Mouse (Mus musculus): ENCODE measurements around the gene Psmb8. TPM values are rescaled to one million over a fixed set of nuclear protein-coding genes. Genes with fewer than 3 reads are reported as not detected.

The Psmb8 gene
- total and polyA plus RNA-seq, 3 experiments, result 133 to 144 TPM; not detected in 1

DNA sequence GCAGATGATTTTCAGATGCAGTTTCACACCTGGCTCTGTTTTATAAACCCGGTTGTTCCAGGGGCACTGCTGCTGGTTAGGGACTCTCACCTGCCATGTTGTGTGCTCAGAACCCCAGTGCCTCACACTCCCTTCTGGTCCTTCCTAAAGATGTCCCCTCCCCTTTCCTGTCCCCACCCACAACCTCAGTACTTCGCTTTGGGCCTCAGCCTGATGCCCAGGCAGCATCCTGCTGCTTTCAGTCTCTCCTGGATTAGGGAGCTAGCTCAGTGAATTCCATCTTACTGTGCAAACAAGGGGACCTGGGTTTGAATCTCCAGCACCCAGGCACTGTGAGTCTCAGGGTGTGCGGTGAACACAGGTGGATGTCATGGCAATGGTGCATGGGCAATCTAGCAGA lies 9.9 kb downstream of the Psmb8 start:
- H3K4me1 ChIP-seq (ENCODE audit: control insufficient read depth in 1 of 2, insufficient read depth in 2 of 2, low read length in 2 of 2), result peaks cover 14 to 43% of the 10 kb centered on the region in 2 experiments
- peak; percentile 42 for DNase-seq (ENCODE audit: low read depth, low spot score)
- no peak overlapping the region for H3K4me3 ChIP-seq (ENCODE audit: control insufficient read depth in 1 of 2, insufficient read depth in 1 of 2, low read depth in 2 of 2, low read length in 2 of 2)

DNA sequence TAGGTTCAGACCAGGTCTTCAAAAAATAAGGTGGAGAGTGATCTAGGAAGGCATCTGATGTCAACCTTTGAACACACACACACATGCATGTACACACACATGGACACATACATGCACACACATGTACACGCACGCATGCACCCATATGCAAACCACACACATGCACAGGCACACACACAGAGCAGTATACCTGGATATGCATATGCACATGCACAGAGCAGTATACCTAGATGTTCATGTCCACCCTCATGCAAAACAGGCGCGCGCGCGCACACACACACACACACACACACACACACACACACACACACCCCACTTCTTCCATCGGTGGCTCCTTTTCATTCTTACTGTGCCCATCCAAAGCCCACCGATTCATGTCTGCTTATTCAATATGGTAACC lies 10.3 kb downstream of the Psmb8 start:
- H3K27ac ChIP-seq (ENCODE audit: control insufficient read depth, low read depth, low read length), result no peak overlapping the region
- H3K4me3 ChIP-seq (ENCODE audit: control insufficient read depth in 1 of 2, insufficient read depth in 1 of 2, low read depth in 2 of 2, low read length in 2 of 2), result no peak overlapping the region
- H3K36me3 ChIP-seq (ENCODE audit: control insufficient read depth in 1 of 2, insufficient read depth in 2 of 2, low read length in 2 of 2), result peaks cover 2 to 28% of the 10 kb centered on the region in 2 experiments; a peak in 3 of 4 replicates
- no peak overlapping the region for H3K9ac ChIP-seq (ENCODE audit: control insufficient read depth, low read depth, low read length, poor library complexity, severe bottlenecking)
- no peak for TF ChIP-seq POLR2A (IDR thresholded peaks at IDR 0.05; ENCODE audit: control insufficient read depth in 1 of 2, insufficient read depth in 1 of 2, low read depth in 1 of 2, low read length in 2 of 2, poor library complexity in 1 of 2)
- no peak for TF ChIP-seq RAD21 (IDR thresholded peaks at IDR 0.05; ENCODE audit: low read depth, low read length)
- TF ChIP-seq MAZ (IDR thresholded peaks at IDR 0.05; ENCODE audit: low read depth, low read length), result no peak
- no peak for TF ChIP-seq ETS1 (IDR thresholded peaks at IDR 0.05; ENCODE audit: low read depth, low read length)
- TF ChIP-seq CHD2 (IDR thresholded peaks at IDR 0.05; ENCODE audit: low read length), result no peak
- no peak for TF ChIP-seq KAT2A (conservative IDR thresholded peaks at IDR 0.05; ENCODE audit: low read depth, low read length)
- no peak for TF ChIP-seq USF1 (IDR thresholded peaks at IDR 0.05; ENCODE audit: low read depth, low read length)
- TF ChIP-seq MXI1 (IDR thresholded peaks at IDR 0.05; ENCODE audit: low read depth, low read length), result no peak
- TF ChIP-seq HCFC1 (IDR thresholded peaks at IDR 0.05; ENCODE audit: low read depth, low read length), result no peak
- no peak for TF ChIP-seq ZNF384 (IDR thresholded peaks at IDR 0.05; ENCODE audit: low read depth, low read length)
- TF ChIP-seq UBTF (IDR thresholded peaks at IDR 0.05; ENCODE audit: borderline replicate concordance, insufficient read depth, low read depth, low read length), result no peak
- no peaks in the 10 kb centered on the region for H3K9me3 ChIP-seq (replicated peaks; ENCODE audit: insufficient read depth, low read length)
- no peaks in the 10 kb centered on the region for H3K27me3 ChIP-seq (ENCODE audit: control insufficient read depth in 1 of 2, insufficient read depth in 2 of 2, low read length in 2 of 2)
- DNase-seq (ENCODE audit: low read depth, low spot score), result no peak
- peaks cover 13% of the 10 kb centered on the region for H3K79me2 ChIP-seq (ENCODE audit: control insufficient read depth, insufficient read depth, low read length, poor library complexity)
- H3K4me1 ChIP-seq (ENCODE audit: control insufficient read depth in 1 of 2, insufficient read depth in 2 of 2, low read length in 2 of 2), result peaks cover 15 to 43% of the 10 kb centered on the region in 2 experiments

More for the DNA sequence above, 9.9 kb downstream of the Psmb8 start:
- H3K9me3 ChIP-seq (replicated peaks; ENCODE audit: insufficient read depth, low read length), result no peaks in the 10 kb centered on the region
- H3K36me3 ChIP-seq (ENCODE audit: control insufficient read depth in 1 of 2, insufficient read depth in 2 of 2, low read length in 2 of 2), result peaks cover under 1 to 28% of the 10 kb centered on the region in 2 experiments; a peak in 3 of 4 replicates
- no peak overlapping the region for H3K9ac ChIP-seq (ENCODE audit: control insufficient read depth, low read depth, low read length, poor library complexity, severe bottlenecking)
- no peak overlapping the region for H3K27ac ChIP-seq (ENCODE audit: control insufficient read depth, low read depth, low read length)
- peaks cover 13% of the 10 kb centered on the region for H3K79me2 ChIP-seq (ENCODE audit: control insufficient read depth, insufficient read depth, low read length, poor library complexity)
- TF ChIP-seq GABPA (IDR thresholded peaks at IDR 0.05; ENCODE audit: low read depth, low read length) (no peak), ZC3H11A (IDR thresholded peaks at IDR 0.05; ENCODE audit: low read depth, low read length) (no peak), HCFC1 (IDR thresholded peaks at IDR 0.05; ENCODE audit: low read depth, low read length) (no peak), MAZ (IDR thresholded peaks at IDR 0.05; ENCODE audit: low read depth, low read length) (no peak), POLR2A (IDR thresholded peaks at IDR 0.05; ENCODE audit: control insufficient read depth in 1 of 2, insufficient read depth in 1 of 2, low read depth in 1 of 2, low read length in 2 of 2, poor library complexity in 1 of 2) (0 out of 4 replicates have a peak, but pooled peaks of 1 of the 2 experiments have one; percentile 33)
- no peaks in the 10 kb centered on the region for H3K27me3 ChIP-seq (ENCODE audit: control insufficient read depth in 1 of 2, insufficient read depth in 2 of 2, low read length in 2 of 2)

DNA sequence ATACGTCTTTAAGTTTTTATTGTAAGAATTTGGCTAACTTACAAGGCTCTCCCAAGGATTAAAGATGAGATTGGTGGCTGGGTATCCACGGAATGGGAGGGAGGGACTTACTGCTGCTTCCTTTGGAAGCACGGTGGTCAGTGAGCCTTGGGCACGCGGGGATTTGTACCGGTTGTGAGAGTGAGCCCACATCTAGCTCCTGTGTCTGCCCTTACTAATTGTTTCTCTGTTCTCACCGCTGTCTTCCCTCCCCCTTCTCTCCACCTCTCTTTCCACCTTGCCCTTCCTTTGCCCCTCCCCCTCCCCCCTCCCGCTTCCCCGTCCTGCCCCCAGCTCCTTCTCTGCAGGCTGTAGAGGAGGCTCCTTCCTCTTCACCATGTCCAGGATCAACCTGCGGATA lies 10.9 kb downstream of the Psmb8 start:
- Histone ChIP-seq H3K9ac (ENCODE audit: control insufficient read depth, low read depth, low read length, poor library complexity, severe bottlenecking) (no peak overlapping the region), H3K4me1 (ENCODE audit: control insufficient read depth in 1 of 2, insufficient read depth in 2 of 2, low read length in 2 of 2) (peaks cover 15 to 43% of the 10 kb centered on the region in 2 experiments), H3K36me3 (ENCODE audit: control insufficient read depth in 1 of 2, insufficient read depth in 2 of 2, low read length in 2 of 2) (peaks cover 2 to 28% of the 10 kb centered on the region in 2 experiments; a peak in 3 of 4 replicates), H3K27ac (ENCODE audit: control insufficient read depth, low read depth, low read length) (no peak overlapping the region), H3K9me3 (replicated peaks; ENCODE audit: insufficient read depth, low read length) (no peaks in the 10 kb centered on the region), H3K27me3 (ENCODE audit: control insufficient read depth in 1 of 2, insufficient read depth in 2 of 2, low read length in 2 of 2) (no peaks in the 10 kb centered on the region), H3K79me2 (ENCODE audit: control insufficient read depth, insufficient read depth, low read length, poor library complexity) (peaks cover 13% of the 10 kb centered on the region), H3K4me3 (ENCODE audit: control insufficient read depth in 1 of 2, insufficient read depth in 1 of 2, low read depth in 2 of 2, low read length in 2 of 2) (no peak overlapping the region)
- TF ChIP-seq EP300 (IDR thresholded peaks at IDR 0.05; ENCODE audit: low read depth in 1 of 2, low read length in 2 of 2) (no peak), ETS1 (IDR thresholded peaks at IDR 0.05; ENCODE audit: low read depth, low read length) (no peak), MYB (IDR thresholded peaks at IDR 0.05; ENCODE audit: low read depth, low read length) (no peak), TCF12 (IDR thresholded peaks at IDR 0.05; ENCODE audit: low read depth, low read length) (no peak), POLR2A (IDR thresholded peaks at IDR 0.05; ENCODE audit: control insufficient read depth in 1 of 2, insufficient read depth in 1 of 2, low read depth in 1 of 2, low read length in 2 of 2, poor library complexity in 1 of 2) (no peak), ZMIZ1 (IDR thresholded peaks at IDR 0.05; ENCODE audit: low read depth, low read length) (no peak), RAD21 (IDR thresholded peaks at IDR 0.05; ENCODE audit: low read depth, low read length) (no peak), POLR2AphosphoS2 (IDR thresholded peaks at IDR 0.05; ENCODE audit: low read length) (no peak), TAL1 (IDR thresholded peaks at IDR 0.05; ENCODE audit: low read length) (no peak), TBP (IDR thresholded peaks at IDR 0.05; ENCODE audit: low read depth, low read length) (no peak), BHLHE40 (IDR thresholded peaks at IDR 0.05; ENCODE audit: borderline replicate concordance, low read depth, low read length) (no peak), GATA1 (IDR thresholded peaks at IDR 0.05; ENCODE audit: low read depth, low read length) (no peak), CHD2 (IDR thresholded peaks at IDR 0.05; ENCODE audit: low read length) (no peak), SIN3A (IDR thresholded peaks at IDR 0.05; ENCODE audit: low read length) (no peak), HCFC1 (IDR thresholded peaks at IDR 0.05; ENCODE audit: low read depth, low read length) (no peak)
- no peak for DNase-seq (ENCODE audit: low read depth, low spot score)
